Mouse (Mus musculus) right cerebral cortex, postnatal 25 days (tissue): Measurements from ENCODE around the gene Pla2g15.
"Not testable (repeated sequence)": the region's sequence is repeated elsewhere in the genome, so short reads cannot be mapped to it uniquely, and the experiment has no call there.

Experiments used
- DNase-seq: peaks from one replicate; pipeline ENCODE4 v3.0.0; 2022

Gene Pla2g15

DNA sequence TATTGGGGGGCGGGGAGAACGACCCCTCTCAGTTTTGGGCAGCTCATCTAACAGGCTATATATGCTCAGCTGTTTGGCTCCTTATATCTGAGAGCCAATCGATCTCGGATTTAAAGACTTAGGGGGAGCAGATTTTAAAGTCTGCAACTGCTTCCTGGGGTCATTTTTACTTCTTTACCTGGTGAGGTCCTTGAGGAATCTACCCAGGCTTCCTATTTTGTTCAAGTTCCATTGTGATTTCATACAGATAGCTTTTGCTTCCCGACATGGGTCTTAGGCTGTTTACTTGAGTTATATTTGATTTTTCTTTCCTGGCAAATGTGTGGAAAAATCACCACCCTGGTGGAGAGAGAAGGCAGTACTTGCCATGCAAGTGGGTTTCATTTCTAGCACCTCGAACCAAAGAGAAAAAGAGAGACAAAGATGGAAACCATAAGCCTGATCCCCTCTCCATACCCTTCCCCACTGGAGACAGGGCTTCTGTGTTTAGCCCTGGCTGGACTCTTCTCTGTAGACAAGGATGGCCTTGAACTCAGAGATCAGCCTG lies 19.8 kb downstream of the Pla2g15 start:
- no peak for DNase-seq

DNA sequence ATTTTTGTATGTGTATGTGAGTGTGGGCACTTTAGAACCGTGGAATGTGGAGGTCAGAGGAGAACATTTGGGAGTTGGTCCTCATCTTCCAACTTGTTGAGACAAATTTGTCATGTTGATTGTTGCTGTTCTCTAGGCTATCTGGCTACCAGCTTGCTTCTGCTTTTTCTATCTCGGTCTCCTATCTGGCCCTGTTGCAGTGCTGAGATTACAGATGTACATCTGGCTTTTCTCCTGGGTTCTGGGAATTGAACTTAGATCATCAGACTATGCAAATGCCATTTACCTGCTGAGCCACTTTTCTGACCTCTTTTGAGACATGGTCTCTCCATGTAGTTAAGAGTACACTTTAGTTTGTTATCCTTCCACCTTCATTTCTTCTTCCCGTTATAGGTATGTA lies 23.4 kb downstream of the Pla2g15 start:
- DNase-seq, result no peak

DNA sequence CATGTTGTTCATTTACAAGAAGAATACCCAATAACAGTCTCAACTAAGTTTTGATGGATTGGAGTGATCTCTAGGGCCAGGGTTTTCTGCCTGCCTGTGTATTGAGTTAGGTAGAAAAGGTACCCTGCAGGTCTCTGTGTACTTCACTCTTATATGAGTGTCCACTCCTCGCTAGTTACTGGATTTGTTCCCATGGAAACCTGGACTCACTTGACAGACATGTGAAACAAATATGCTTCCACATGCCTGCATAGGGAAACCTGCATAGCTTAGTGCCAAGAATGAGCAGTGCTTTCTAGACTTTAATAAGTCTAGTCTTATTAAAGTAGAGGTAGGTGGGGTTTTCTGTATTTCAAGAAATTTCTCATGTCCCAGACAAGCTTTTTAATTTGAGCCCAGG lies 26.7 kb downstream of the Pla2g15 start:
- DNase-seq, result no peak

DNA sequence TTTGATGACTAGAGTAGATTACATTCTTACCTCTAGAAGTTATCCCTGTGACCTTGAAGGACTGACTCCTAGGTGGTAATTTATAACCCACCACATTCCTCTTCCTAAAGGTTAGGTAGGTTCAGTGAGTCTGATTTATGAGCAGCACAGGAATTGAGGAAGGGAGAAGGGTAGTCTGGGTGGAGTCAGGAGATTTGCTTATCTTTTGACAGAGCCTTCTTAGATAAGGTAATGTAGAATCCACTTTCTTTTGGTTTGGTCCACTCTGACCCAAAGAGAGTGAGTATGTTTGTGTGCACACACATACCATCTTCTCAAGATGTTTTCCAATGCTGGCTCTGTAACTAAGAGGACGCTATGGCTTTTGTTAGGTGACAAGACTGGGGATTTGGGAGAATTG lies 27.4 kb downstream of the Pla2g15 start:
- no peak for DNase-seq

DNA sequence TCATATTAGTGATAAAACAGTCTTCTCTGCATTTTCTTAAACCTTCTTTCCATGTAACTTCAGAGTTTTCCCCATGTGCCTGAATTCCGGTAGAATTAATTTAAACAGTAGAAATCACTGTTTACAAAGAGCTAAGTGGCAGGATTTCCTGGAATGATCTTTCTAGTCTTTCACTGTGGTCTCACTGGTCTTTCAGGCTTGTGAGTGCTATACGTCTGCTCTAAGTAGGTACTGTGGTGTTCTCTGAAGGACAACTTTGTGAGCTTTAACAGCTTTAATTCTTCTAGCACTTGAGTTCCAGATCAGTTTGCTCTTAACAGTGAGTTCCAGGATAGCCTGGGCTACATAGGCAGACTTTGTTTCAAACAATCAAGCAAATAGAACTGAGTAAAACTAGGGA lies 28.2 kb downstream of the Pla2g15 start:
- DNase-seq, result no peak

DNA sequence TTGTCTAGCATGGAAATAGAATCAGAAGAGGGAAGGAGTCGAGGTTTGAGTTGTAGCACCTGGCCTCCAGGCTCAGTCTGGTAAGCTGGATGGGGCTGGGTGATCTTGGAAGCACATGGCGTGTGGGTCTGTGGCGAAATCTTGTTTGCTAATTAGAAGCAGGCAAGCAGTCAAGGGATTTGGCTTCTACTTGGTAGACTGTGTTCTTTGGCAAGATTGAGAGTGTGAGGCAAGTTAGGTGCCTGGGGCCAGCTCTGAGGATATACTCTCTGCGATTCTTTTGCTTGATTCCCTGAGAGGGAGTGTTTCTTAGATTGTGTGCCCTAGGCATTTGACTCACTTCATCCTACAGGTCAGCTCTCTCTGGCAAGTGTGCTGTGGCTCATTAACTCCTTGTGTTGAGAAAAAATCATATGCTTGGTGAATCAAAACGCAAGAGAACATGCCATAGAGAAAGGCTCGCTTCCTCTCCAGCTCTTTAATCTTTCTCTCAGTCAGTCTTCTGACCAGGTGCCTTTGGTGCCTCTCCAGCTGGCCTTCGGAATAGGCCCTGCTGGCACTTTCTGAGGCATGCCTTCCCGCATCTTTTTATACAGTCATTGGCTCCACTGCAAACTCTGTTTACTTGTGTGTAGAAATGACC lies 35.5 kb downstream of the Pla2g15 start:
- no peak for DNase-seq

DNA sequence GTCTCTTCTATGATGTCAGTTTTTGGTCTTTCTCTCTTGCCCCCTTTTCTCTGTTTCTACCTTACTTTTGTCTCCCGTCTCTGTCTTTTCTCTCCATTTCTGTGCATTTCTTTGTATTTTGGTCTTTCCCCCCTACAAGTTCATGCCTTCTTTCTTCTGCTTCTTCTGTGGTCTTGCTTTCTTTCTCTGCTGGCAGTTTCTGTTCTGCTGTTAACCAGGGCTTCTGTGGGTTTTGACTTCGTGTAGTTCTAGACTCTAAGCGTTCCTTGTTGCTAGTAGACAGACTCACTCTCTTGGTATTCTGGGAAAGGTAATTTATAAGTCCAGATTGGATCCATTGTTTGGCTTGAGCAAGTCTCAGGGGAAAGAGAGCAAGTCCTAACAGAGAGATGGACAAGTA lies 36.2 kb downstream of the Pla2g15 start:
- DNase-seq, result no peak

DNA sequence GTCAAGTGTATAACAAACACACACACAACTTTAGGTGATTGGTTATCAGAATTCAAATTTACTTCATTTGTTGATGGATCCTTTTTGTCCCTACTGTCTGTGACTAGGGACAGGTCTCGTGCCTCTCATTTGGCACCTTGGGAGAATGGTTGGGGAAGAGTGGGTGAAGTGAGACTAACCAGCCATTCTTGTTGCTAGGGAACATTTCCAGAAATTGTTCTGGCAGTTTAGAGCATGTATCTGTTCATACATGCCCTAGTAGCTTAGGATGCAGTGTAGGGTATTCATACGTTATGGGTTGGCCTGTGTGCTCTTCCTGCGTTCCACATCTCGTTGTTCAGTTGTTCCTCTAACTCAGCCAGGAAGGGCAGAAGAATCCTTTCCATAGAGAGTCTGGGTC lies 39.0 kb downstream of the Pla2g15 start:
- DNase-seq, result no peak

DNA sequence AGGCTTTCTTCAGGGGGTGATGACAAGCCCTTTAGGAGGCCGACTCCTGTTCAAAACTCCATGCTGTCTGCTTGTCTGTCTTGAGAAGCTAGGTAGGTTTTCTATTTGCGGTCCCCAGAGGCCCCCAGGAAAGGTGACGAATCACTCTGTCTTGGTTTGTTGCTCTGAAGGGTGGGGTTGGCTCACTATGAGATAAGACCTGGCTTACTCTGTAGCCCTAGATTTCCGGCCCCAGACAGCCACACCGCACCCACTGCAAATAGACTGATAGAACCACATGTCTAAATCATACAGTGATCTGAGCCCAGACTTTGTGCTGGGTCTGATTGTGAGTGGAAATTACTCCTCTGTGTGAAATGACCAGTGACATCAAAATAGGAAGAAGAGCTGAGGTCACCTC lies 41.4 kb downstream of the Pla2g15 start:
- DNase-seq, result no peak

DNA sequence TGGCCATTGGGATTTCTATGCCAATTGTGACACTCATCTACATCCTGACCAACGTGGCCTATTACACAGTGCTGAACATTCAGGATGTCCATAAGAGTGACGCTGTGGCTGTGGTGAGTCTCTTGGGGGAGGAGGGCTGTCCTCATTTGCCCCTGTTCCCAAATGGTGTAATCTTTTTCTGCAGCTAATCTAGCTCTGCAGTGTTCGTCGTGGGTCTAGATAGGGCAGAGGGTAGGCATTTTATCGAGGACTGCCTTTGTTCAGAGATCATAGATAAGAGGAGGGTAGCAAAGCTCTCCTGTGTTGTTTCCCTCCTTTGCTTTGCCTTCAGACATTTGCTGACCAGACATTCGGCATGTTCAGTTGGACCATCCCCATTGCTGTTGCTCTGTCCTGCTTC lies 43.0 kb downstream of the Pla2g15 start:
- no peak for DNase-seq

DNA sequence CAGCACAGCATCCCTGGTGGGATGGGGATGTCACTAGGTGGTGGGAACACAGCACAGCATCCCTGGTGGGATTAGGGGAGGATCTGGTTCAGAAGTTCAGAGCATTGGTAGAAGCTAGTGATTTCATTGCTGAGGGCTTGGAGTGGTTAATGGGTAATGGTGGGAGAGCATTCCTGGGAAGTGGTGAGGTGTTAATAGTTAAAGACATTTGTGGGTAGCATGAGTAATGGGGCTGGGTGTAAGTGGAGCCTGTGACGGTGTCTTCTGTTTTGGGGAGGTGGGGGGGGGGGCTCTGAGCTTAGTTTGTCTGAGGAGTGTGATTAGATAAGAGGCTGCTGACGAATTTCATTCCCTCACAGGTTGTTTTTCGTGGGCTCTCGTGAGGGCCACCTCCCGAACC lies 43.9 kb downstream of the Pla2g15 start:
- DNase-seq, result no peak

DNA sequence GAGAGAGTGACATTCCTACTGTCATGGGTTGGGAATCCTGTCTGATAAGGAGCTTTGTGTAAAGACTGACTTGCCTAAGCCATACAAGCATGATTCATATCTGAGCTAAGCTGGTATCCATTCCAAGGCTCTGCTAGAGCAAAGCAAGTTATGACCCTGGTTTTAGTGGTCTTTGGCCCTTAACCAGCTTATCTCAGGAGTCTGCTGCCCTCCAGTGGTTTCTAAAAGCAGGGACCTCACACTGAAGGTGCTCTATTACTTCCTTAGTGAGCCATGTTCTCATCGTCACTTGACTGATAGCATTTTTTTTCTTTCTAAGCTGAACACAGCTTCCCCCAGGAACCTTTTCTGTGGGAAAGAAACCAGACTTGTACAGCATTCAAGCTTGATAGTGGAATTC lies 48.5 kb downstream of the Pla2g15 start:
- no peak for DNase-seq

DNA sequence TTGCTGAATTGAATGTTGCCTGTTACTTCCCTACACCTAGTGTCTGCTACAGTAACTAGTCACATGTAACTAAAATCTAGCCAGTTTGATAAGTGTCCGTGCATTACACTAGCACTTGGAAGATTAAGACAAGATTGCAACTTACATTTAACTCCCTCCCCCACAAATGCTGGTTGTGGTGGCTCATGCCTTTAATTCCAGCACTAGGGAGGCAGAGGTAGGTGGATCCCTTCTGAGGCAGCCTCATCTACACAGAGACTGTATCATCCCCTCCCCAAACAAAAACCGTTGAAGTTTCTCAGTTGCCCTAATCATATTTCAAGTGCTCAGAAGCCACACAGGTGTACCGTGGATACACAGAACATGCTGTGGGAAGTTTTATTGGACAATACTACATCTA lies 49.4 kb downstream of the Pla2g15 start:
- DNase-seq, result not testable (repeated sequence)

DNA sequence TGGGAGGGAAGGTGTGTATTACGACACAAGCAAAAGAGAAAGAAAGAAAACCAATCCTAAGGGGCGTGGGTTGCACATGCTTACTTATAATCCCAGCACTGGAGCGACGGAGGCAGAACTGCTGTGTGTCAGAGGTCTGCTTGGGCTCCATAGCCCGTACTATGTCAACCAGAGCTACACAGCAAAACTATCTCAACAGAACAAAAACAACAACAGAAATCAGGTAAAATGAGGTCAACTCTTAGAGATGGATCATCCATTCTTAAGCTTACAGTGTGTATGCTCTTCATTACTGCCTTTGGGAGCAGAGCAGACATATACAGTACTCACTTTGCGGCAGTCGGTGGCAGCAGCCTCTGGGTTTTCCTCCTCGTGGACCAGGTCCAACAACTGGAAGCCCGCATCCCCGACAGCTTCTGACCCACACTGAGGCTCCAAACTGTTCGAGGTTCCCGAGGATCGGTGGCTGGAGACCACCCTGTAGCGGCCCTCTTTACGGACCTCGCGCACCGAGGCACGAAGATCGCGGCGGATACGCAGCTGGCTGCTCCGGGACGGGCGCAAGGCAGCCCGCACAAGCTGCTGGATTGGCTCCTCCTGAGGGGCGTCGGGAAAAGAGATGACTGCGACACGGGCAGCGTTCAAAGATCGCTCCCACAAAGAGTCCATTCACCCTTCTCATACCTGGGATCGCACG lies 60.0 kb downstream of the Pla2g15 start:
- DNase-seq, result no peak

DNA sequence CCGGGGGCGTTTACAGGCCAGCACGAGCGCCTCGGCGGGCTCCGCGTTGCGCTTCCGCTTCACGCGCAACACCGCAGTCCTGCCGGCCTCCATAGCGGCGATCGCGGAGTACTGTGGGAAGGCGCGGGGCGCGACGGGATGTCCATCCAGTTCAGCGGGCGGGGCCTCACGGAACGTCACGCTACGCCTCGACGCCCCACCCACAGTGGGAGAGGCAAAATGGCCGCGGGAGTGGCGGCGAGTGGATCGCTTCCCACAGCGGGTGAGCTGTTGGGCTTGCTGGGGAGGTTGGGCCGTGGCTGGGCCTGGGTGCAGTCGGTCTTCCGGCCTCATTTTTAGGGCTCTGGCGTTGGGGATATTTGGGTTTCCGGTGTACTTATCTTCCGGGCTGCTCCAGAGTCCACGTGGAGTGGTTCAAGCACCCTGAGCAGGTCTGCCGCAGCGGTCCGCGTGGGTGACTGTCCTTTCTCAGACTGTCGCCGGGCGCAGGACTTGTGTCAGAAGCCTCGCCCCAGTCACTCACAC lies 60.7 kb downstream of the Pla2g15 start, which contains the start of the genes Slc7a6os and Prmt7:
Slc7a6os (minus strand) TSS at position 115 of the 525 bp plus-strand sequence.
Prmt7 (plus strand) TSS at position 116 of the 525 bp plus-strand sequence.
- peak; percentile 97 for DNase-seq

DNA sequence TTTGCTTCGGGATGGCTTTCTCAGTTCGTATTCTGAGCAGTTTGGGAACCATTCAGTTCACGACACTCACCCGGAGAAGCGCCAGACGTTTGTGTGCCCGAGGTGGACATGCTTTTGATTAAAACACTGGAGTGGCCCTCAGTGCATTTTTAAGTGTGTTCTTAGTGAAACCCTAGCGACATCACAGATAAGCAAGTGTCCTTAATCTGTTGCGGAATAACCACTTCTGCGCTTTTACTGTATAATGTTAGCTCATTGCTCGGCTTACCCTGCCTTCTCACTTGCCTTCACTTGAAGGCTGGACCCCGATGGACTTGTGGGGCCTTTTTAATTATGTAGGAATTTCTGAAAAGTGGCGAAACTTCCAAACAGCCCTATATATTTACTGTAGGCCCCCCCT lies 61.2 kb downstream of the Pla2g15 start:
- no peak for DNase-seq

DNA sequence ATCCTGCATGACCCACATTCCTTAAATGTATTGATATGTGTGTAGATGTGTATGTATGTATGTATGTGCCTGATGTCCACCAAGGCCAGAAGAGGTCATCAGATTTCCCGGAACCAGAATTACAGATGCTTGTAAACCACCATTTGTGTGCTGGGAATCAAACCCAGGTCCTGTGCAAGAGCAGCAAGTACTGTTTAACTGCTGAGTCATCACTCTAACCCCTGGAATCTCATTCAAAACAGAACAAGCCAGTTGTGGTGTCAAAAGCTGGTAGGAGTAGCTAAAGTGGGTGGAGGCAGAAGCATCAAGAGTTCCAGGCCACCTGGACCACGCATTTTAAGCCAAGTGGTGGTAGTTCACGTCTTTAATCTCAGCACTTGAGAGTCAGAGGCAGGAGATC lies 63.8 kb downstream of the Pla2g15 start:
- no peak for DNase-seq
